Mouse (Mus musculus) C2C12 (cell line): Measurements from ENCODE around the gene Spi1. TPM values are rescaled to one million over a fixed set of nuclear protein-coding genes. Genes with fewer than 3 reads are reported as not detected.
"Not testable (repeated sequence)": the region's sequence is repeated elsewhere in the genome, so short reads cannot be mapped to it uniquely, and the experiment has no call there.

Experiments
- H3K27me3 ChIP-seq: one replicate; pipeline ENCODE4 v1.6.1; 2011; ENCODE audit not compliant: control insufficient read depth, insufficient read depth, insufficient read length
- H3K36me3 ChIP-seq: one replicate; pipeline ENCODE4 v1.6.1; 2011; ENCODE audit not compliant: control insufficient read depth, insufficient read depth
- H3K4me3 ChIP-seq: one replicate; pipeline ENCODE4 v1.5.1; 2011; ENCODE audit warnings: mild to moderate bottlenecking, control low read depth; ENCODE audit not compliant: poor library complexity, insufficient read depth, severe bottlenecking
- H3K79me2 ChIP-seq: one replicate; pipeline ENCODE4 v1.6.1; 2011; ENCODE audit not compliant: control insufficient read depth, insufficient read depth
- H3K79me3 ChIP-seq: one replicate; pipeline ENCODE4 v1.6.1; 2011; ENCODE audit warnings: low read depth, control low read depth
- H3ac ChIP-seq: one replicate; pipeline ENCODE3; 2011; ENCODE audit warnings: low read depth; ENCODE audit not compliant: control insufficient read depth, insufficient read length
- CEBPB ChIP-seq: IDR thresholded peaks from one replicate; pipeline ENCODE4 v1.6.1; 2011; ENCODE audit warnings: low read depth, mild to moderate bottlenecking, control low read depth, moderate library complexity
- CTCF ChIP-seq: IDR thresholded peaks from one replicate; pipeline ENCODE4 v1.5.1; 2011; ENCODE audit not compliant: control insufficient read depth, insufficient read depth, insufficient read length
- FOSL1 ChIP-seq: IDR thresholded peaks from one replicate; pipeline ENCODE4 v1.8.0; 2011; ENCODE audit warnings: mild to moderate bottlenecking, low read length; ENCODE audit not compliant: poor library complexity, insufficient read depth, severe bottlenecking
- MAX ChIP-seq: IDR thresholded peaks from one replicate; pipeline ENCODE4 v1.6.1; 2011; ENCODE audit warnings: mild to moderate bottlenecking, control low read depth
- MYOD1 ChIP-seq: IDR thresholded peaks from one replicate; pipeline ENCODE4 v1.6.1; 2011; ENCODE audit warnings: low read depth; ENCODE audit not compliant: control insufficient read depth, insufficient read length
- MYOG ChIP-seq: IDR thresholded peaks from one replicate; pipeline ENCODE4 v1.6.1; 2011; ENCODE audit not compliant: control insufficient read depth, insufficient read length; ENCODE audit errors: extremely low read depth
- USF1 ChIP-seq: IDR thresholded peaks from one replicate; pipeline ENCODE4 v1.6.1; 2011; ENCODE audit warnings: low read depth, mild to moderate bottlenecking, control low read depth, moderate library complexity
- polyA plus RNA-seq: library from polyadenylated mRNA; unstranded; fragments of >200 nt; fragmentation: generic; extraction: Trizol; gene quantifications from one replicate; pipeline ENCODE4 v1.2.1, GENCODE M21; 2012; ENCODE audit warnings: missing spikeins

Spi1 gene
- polyA plus RNA-seq, 1 experiment = not detected

GRCm38 (mm10) chr2:91110429-91110828 lies 28.2 kb downstream of the Spi1 start:
- H3K36me3 ChIP-seq = no peaks in the 10 kb centered on the region
- no peaks in the 10 kb centered on the region for H3K79me3 ChIP-seq
- H3K4me3 ChIP-seq = no peak overlapping the region
- no peak overlapping the region for H3ac ChIP-seq
- TF ChIP-seq MYOD1 (no peak), CTCF (no peak), MYOG (no peak), USF1 (no peak)
- H3K27me3 ChIP-seq = peaks cover 3% of the 10 kb centered on the region
- no peaks in the 10 kb centered on the region for H3K79me2 ChIP-seq

- H3K4me3 ChIP-seq, H3K79me3 ChIP-seq, H3ac ChIP-seq, H3K36me3 ChIP-seq, H3K79me2 ChIP-seq, H3K27me3 ChIP-seq: not testable (repeated sequence)
These were observed 29.6 kb downstream of the Spi1 start for GRCm38 (mm10) chr2:91111832-91112231.

GRCm38 (mm10) chr2:91112491-91112890 lies 30.3 kb downstream of the Spi1 start:
- H3K79me3 ChIP-seq = no peaks in the 10 kb centered on the region
- H3K36me3 ChIP-seq = no peaks in the 10 kb centered on the region
- H3K4me3 ChIP-seq = no peak overlapping the region
- H3ac ChIP-seq = no peak overlapping the region
- peaks cover 2% of the 10 kb centered on the region for H3K27me3 ChIP-seq
- TF ChIP-seq MYOD1 = no peak
- TF ChIP-seq MAX = no peak
- TF ChIP-seq FOSL1 = no peak
- TF ChIP-seq USF1 = peak; percentile 46
- H3K79me2 ChIP-seq = no peaks in the 10 kb centered on the region

- Histone ChIP-seq H3K79me3 (no peaks in the 10 kb centered on the region), H3K36me3 (no peaks in the 10 kb centered on the region), H3K4me3 (no peak overlapping the region), H3K79me2 (no peaks in the 10 kb centered on the region), H3K27me3 (peaks cover 5% of the 10 kb centered on the region), H3ac (no peak overlapping the region)
- TF ChIP-seq USF1 = no peak
- no peak for TF ChIP-seq MYOG
- TF ChIP-seq CTCF = no peak
- no peak for TF ChIP-seq FOSL1
- no peak for TF ChIP-seq MAX
- no peak for TF ChIP-seq CEBPB
- no peak for TF ChIP-seq MYOD1
These were observed 31.1 kb downstream of the Spi1 start for GRCm38 (mm10) chr2:91113334-91113733.

- TF ChIP-seq CEBPB (no peak), USF1 (no peak), MAX (no peak), FOSL1 (no peak), MYOD1 (no peak), MYOG (no peak), CTCF (no peak)
- peaks cover 6% of the 10 kb centered on the region for H3K27me3 ChIP-seq
These were observed 31.7 kb downstream of the Spi1 start for GRCm38 (mm10) chr2:91113852-91114251.

GRCm38 (mm10) chr2:91114781-91115577 lies 32.8 kb downstream of the Spi1 start:
- Histone ChIP-seq H3K79me3 (no peaks in the 10 kb centered on the region), H3K27me3 (peaks cover 14% of the 10 kb centered on the region), H3ac (peak overlapping the region; percentile 46), H3K36me3 (no peaks in the 10 kb centered on the region), H3K4me3 (no peak overlapping the region), H3K79me2 (no peaks in the 10 kb centered on the region)
- peak; percentile 55 for TF ChIP-seq MAX
- peak; percentile 100 for TF ChIP-seq CTCF
- TF ChIP-seq USF1 = no peak

More at GRCm38 (mm10) chr2:91113852-91114251, 31.7 kb downstream of the Spi1 start:
- Histone ChIP-seq H3ac (no peak overlapping the region), H3K4me3 (no peak overlapping the region), H3K79me3 (no peaks in the 10 kb centered on the region), H3K36me3 (no peaks in the 10 kb centered on the region), H3K79me2 (no peaks in the 10 kb centered on the region)
